Mouse (Mus musculus): Measurements from ENCODE around the gene Nop2. TPM values are rescaled to one million over a fixed set of nuclear protein-coding genes. Genes with fewer than 3 reads are reported as not detected.
"Not testable (repeated sequence)": the region's sequence is repeated elsewhere in the genome, so short reads cannot be mapped to it uniquely, and the experiment has no call there.

Gene Nop2
- polyA plus RNA-seq, 1 experiment from 2014 or later, result 25.2 TPM

DNA sequence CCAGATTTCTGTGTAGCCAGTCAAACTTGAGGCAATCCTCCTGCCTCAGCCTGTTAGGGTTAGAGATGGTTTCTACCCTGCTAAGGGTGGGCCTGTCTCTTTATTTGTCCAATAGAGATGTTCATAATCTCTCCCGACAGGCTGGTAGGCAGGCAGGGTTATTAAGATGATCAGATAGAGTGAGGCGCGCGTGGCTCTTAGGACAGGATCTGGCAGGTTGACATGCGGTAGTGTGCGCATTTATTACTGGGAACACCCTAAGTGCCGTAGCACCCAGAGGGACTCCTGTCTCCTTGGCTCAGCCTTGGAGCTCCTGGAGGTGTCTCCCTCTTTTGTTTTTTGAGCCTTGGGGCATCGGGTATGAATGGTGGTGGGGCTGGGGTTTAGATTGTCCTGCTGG lies 23.6 kb downstream of the Nop2 start:
- no peak overlapping the region for H3K4me2 ChIP-seq (ENCODE audit: low read depth, low read length)
- no peak overlapping the region for H3K27ac ChIP-seq (ENCODE audit: low read length)
- no peaks in the 10 kb centered on the region for H3K9me3 ChIP-seq (replicated peaks; ENCODE audit: control insufficient read depth, low read length)
- peak; percentile 12; the same call in 1 of the 2 replicates for ATAC-seq (ENCODE audit: low read depth)
- no peaks in the 10 kb centered on the region for H3K27me3 ChIP-seq (ENCODE audit: control insufficient read depth, insufficient read depth, low read depth, low read length)
- H3K4me1 ChIP-seq (ENCODE audit: control insufficient read depth, low read depth, low read length), result peaks cover 28% of the 10 kb centered on the region
- H3K4me3 ChIP-seq (ENCODE audit: low read depth, low read length), result no peak overlapping the region
- H3K9ac ChIP-seq (ENCODE audit: low read depth, low read length), result no peak overlapping the region
- H3K36me3 ChIP-seq (ENCODE audit: control insufficient read depth, insufficient read depth), result no peaks in the 10 kb centered on the region
- 50% methylated on average over 8 of the region's 8 CpGs for WGBS (ENCODE audit: insufficient replicate concordance)

- Histone ChIP-seq H3K27me3 (ENCODE audit: control insufficient read depth, insufficient read depth, low read depth, low read length) (no peaks in the 10 kb centered on the region), H3K4me2 (ENCODE audit: low read depth, low read length) (no peak overlapping the region), H3K36me3 (ENCODE audit: control insufficient read depth, insufficient read depth) (peaks cover 2% of the 10 kb centered on the region; the same call in 1 of the 2 replicates), H3K9me3 (replicated peaks; ENCODE audit: control insufficient read depth, low read length) (no peaks in the 10 kb centered on the region), H3K4me3 (ENCODE audit: low read depth, low read length) (no peak overlapping the region), H3K4me1 (ENCODE audit: control insufficient read depth, low read depth, low read length) (peaks cover 40% of the 10 kb centered on the region), H3K9ac (ENCODE audit: low read depth, low read length) (no peak overlapping the region), H3K27ac (ENCODE audit: low read length) (no peak overlapping the region)
- ATAC-seq (ENCODE audit: low read depth), result no peak
- 74% methylated on average over 3 of the region's 3 CpGs for WGBS (ENCODE audit: insufficient replicate concordance)
Measured at GRCm38 (mm10) chr6:125156491-125156890, 24.8 kb downstream of the Nop2 start.

DNA sequence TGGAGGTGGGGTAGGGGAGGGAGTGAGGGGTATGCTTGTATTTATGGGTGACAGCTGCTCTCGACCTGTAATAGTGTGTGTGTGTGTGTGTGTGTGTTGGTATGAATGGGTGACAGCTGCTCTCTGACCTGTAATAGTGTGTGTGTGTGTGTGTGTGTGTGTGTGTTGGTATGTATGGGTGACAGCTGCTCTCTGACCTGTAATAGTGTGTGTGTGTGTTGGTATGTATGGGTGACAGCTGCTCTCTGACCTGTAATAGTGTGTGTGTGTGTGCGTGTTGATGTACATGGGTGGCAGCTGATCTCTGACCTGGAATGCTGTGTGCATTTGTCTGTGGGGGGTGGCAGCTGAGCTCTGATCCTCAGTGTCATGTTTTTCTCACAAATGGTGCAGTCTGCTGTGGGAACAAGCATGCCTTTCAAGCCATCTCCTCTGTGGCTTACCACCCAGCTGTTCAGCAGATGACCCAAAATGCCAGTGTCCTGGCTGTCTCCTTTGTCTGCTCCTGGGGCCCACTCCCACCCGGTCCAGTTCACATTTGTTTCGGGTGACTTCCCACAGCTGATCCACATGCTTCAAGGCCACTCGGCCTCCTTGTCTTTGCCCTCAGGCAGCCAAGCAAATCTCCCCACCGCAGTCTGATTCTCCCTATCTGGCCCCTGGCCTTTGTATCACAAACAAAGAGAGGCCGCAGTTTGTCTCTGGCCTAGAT lies 25.4 kb downstream of the Nop2 start:
- H3K4me2 ChIP-seq (ENCODE audit: low read depth, low read length), result no peak overlapping the region
- peaks cover 3% of the 10 kb centered on the region; the same call in 1 of the 2 replicates for H3K36me3 ChIP-seq (ENCODE audit: control insufficient read depth, insufficient read depth)
- H3K27ac ChIP-seq (ENCODE audit: low read length), result peak overlapping the region; percentile 49
- no peaks in the 10 kb centered on the region for H3K27me3 ChIP-seq (ENCODE audit: control insufficient read depth, insufficient read depth, low read depth, low read length)
- H3K4me1 ChIP-seq (ENCODE audit: control insufficient read depth, low read depth, low read length), result peaks cover 44% of the 10 kb centered on the region
- no peak overlapping the region for H3K9ac ChIP-seq (ENCODE audit: low read depth, low read length)
- 69% methylated on average over 7 of the region's 7 CpGs for WGBS (ENCODE audit: insufficient replicate concordance)
- peak; percentile 11; the same call in 1 of the 2 replicates for ATAC-seq (ENCODE audit: low read depth)
- no peak overlapping the region for H3K4me3 ChIP-seq (ENCODE audit: low read depth, low read length)
- H3K9me3 ChIP-seq (replicated peaks; ENCODE audit: control insufficient read depth, low read length), result no peaks in the 10 kb centered on the region

- 81% methylated on average over 15 of the region's 15 CpGs for WGBS (ENCODE audit: insufficient replicate concordance)
- Histone ChIP-seq H3K9me3 (replicated peaks; ENCODE audit: control insufficient read depth, low read length) (no peaks in the 10 kb centered on the region), H3K4me1 (ENCODE audit: control insufficient read depth, low read depth, low read length) (peaks cover 48% of the 10 kb centered on the region), H3K27me3 (ENCODE audit: control insufficient read depth, insufficient read depth, low read depth, low read length) (no peaks in the 10 kb centered on the region), H3K9ac (ENCODE audit: low read depth, low read length) (no peak overlapping the region), H3K27ac (ENCODE audit: low read length) (no peak overlapping the region), H3K4me3 (ENCODE audit: low read depth, low read length) (no peak overlapping the region), H3K4me2 (ENCODE audit: low read depth, low read length) (no peak overlapping the region), H3K36me3 (ENCODE audit: control insufficient read depth, insufficient read depth) (peaks cover 6% of the 10 kb centered on the region; the same call in 1 of the 2 replicates)
- ATAC-seq (ENCODE audit: low read depth), result no peak
Measured at GRCm38 (mm10) chr6:125158944-125159492, 27.3 kb downstream of the Nop2 start.

DNA sequence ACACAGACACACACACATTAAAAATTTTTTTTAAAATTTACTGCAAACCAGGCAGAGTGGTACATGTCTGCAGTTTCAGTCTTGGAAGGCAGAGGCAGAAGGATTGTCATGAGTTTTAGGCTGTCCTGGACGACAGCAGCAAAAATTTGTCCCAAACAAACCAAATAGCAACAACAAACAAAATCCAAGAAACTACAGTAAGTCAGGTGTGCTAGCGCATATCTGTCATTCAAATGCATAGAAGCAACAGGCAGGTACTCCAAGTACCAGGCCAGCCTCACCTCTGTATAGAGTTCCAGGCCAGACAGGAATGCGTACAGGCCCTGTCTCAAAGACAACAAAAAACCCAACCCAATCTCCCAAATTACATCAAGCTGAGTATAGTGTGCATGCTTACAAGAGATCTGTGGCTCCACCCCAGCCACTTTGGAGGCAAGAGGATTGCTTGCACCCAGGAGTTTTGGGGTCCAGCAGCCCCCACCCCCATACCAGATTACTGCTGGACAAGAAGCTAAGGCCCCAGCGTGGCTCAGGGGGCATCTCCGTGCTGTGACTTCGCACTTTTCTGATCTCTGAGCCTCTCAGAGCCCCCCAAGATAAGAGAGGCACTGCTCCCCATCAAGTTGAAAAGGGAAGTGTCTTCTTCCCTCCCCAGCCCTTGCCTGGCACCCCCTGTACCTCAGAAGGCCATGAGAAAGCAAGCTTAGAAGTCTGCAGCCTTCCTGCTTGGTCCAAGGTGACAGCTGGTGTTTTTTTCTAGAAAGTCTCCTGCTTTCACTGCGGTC lies 28.3 kb downstream of the Nop2 start:
- Histone ChIP-seq H3K27me3 (ENCODE audit: control insufficient read depth, insufficient read depth, low read depth, low read length) (no peaks in the 10 kb centered on the region), H3K9me3 (replicated peaks; ENCODE audit: control insufficient read depth, low read length) (no peaks in the 10 kb centered on the region), H3K4me3 (ENCODE audit: low read depth, low read length) (no peak overlapping the region), H3K27ac (ENCODE audit: low read length) (no peak overlapping the region), H3K9ac (ENCODE audit: low read depth, low read length) (no peak overlapping the region), H3K4me1 (ENCODE audit: control insufficient read depth, low read depth, low read length) (peaks cover 49% of the 10 kb centered on the region), H3K36me3 (ENCODE audit: control insufficient read depth, insufficient read depth) (peaks cover 6% of the 10 kb centered on the region; the same call in 1 of the 2 replicates), H3K4me2 (ENCODE audit: low read depth, low read length) (no peak overlapping the region)
- no peak for ATAC-seq (ENCODE audit: low read depth)
- WGBS (ENCODE audit: insufficient replicate concordance), result 58% methylated on average over 7 of the region's 7 CpGs

- Histone ChIP-seq H3K4me3 (ENCODE audit: low read depth, low read length) (no peak overlapping the region), H3K9me3 (replicated peaks; ENCODE audit: control insufficient read depth, low read length) (no peaks in the 10 kb centered on the region), H3K9ac (ENCODE audit: low read depth, low read length) (no peak overlapping the region), H3K36me3 (ENCODE audit: control insufficient read depth, insufficient read depth) (peaks cover 6% of the 10 kb centered on the region; the same call in 1 of the 2 replicates), H3K27me3 (ENCODE audit: control insufficient read depth, insufficient read depth, low read depth, low read length) (no peaks in the 10 kb centered on the region), H3K4me2 (ENCODE audit: low read depth, low read length) (no peak overlapping the region), H3K4me1 (ENCODE audit: control insufficient read depth, low read depth, low read length) (peaks cover 47% of the 10 kb centered on the region), H3K27ac (ENCODE audit: low read length) (no peak overlapping the region)
- no peak for ATAC-seq (ENCODE audit: low read depth)
- 48% methylated on average over 10 of the region's 10 CpGs for WGBS (ENCODE audit: insufficient replicate concordance)
Measured at GRCm38 (mm10) chr6:125160558-125160853, 28.8 kb downstream of the Nop2 start.

DNA sequence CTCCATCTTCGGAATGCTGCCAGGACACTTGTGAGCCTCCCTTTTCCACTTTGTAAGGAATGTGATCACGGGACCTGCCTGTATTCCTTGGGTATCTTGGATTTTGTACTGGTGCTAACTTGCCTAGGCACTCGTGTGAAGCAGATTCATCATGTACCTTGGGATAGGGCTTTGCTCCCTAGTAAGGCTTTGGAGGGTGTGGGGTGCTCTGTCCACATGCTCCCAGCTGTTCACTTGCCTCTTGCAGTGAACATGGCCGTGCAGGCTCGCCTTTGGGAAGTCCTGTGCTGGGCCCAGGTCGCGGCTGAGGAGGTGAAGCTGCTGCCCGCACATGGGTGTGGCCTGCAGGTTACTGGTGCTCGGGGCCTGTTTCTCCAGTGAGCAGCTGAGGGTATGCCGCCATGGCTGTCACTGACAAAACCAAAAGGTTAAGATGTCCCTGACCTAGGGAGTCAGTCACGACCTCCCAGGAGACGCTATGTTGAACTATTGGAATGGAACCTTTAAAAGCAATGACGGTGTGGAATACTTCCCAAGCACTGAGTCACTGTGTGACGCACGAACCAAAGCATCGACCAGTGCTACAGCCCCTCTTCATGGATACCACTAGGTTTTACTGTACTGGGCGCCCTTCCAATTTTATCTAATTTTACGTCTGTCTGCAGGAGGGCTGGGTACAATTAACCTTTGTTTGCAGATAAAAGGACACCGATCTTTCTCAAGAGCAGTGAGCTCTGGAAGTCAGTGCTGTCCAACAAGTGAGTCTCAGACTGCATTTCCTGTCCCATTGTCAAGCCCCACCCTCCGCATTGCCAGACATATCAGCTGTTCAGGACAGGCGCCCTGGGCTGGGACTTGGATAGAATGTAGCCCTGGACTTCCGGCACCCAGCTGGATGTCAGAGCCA lies 29.4 kb downstream of the Nop2 start:
- peaks cover 6% of the 10 kb centered on the region; the same call in 1 of the 2 replicates for H3K36me3 ChIP-seq (ENCODE audit: control insufficient read depth, insufficient read depth)
- 23% methylated on average over 22 of the region's 22 CpGs for WGBS (ENCODE audit: insufficient replicate concordance)
- no peak overlapping the region for H3K9ac ChIP-seq (ENCODE audit: low read depth, low read length)
- ATAC-seq (ENCODE audit: low read depth), result no peak
- H3K27ac ChIP-seq (ENCODE audit: low read length), result 0 out of 2 replicates have a peak overlapping the region, but pooled peaks have one; percentile 27
- H3K4me1 ChIP-seq (ENCODE audit: control insufficient read depth, low read depth, low read length), result peaks cover 53% of the 10 kb centered on the region
- no peaks in the 10 kb centered on the region for H3K9me3 ChIP-seq (replicated peaks; ENCODE audit: control insufficient read depth, low read length)
- no peak overlapping the region; the same call in 1 of the 2 replicates for H3K4me2 ChIP-seq (ENCODE audit: low read depth, low read length)
- no peak overlapping the region for H3K4me3 ChIP-seq (ENCODE audit: low read depth, low read length)
- no peaks in the 10 kb centered on the region for H3K27me3 ChIP-seq (ENCODE audit: control insufficient read depth, insufficient read depth, low read depth, low read length)

DNA sequence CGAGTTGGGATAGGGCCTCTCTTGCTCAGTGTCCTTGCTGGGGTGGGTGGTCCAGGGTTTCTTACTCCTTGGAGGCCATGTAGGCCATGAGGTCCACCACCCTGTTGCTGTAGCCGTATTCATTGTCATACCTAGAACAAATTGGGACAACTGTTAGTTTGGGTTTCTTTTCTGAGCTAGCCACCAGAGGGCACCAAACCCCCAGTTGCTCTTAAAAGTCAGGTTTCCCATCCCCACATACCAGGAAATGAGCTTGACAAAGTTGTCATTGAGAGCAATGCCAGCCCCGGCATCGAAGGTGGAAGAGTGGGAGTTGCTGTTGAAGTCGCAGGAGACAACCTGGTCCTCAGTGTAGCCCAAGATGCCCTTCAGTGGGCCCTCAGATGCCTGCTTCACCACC lies 30.3 kb downstream of the Nop2 start:
- H3K27me3 ChIP-seq (ENCODE audit: control insufficient read depth, insufficient read depth, low read depth, low read length); H3K36me3 ChIP-seq (ENCODE audit: control insufficient read depth, insufficient read depth); H3K4me3 ChIP-seq (ENCODE audit: low read depth, low read length); H3K27ac ChIP-seq (ENCODE audit: low read length); H3K9me3 ChIP-seq (replicated peaks; ENCODE audit: control insufficient read depth, low read length); H3K9ac ChIP-seq (ENCODE audit: low read depth, low read length); H3K4me2 ChIP-seq (ENCODE audit: low read depth, low read length); ATAC-seq (ENCODE audit: low read depth): not testable (repeated sequence)
- H3K4me1 ChIP-seq (ENCODE audit: control insufficient read depth, low read depth, low read length), result peaks cover 57% of the 10 kb centered on the region
- 11% methylated on average over 3 of the region's 5 CpGs for WGBS (ENCODE audit: insufficient replicate concordance)

Measured in liver, embryonic 16.5 days (tissue).